Mouse (Mus musculus): ENCODE data around the gene Trim2.

GRCm38 (mm10) chr3:84208475-84208874, 98.2 kb downstream of the Trim2 start:
- TF ChIP-seq POLR2A (IDR thresholded peaks at IDR 0.05; ENCODE audit: insufficient read length, low read depth) (no peak), POLR2AphosphoS2 (IDR thresholded peaks at IDR 0.05; ENCODE audit: insufficient read length, low read depth) (no peak), TCF12 (IDR thresholded peaks at IDR 0.05; ENCODE audit: insufficient read depth, poor library complexity, severe bottlenecking) (no peak), E2F4 (IDR thresholded peaks at IDR 0.05; ENCODE audit: insufficient read depth) (no peak), MAX (IDR thresholded peaks at IDR 0.05; ENCODE audit: low read depth) (no peak)

Measured in myocyte (in vitro differentiated cells).